Mouse (Mus musculus) gonadal fat pad, adult 2 months (tissue): ENCODE results near the gene Neurod4. TPM values are rescaled to one million over a fixed set of nuclear protein-coding genes. Genes with fewer than 3 reads are reported as not detected.

ENCODE experiments used
- DNase-seq: peaks from one replicate; pipeline ENCODE4 v3.0.0-alpha.2; 2012; ENCODE audit warnings: low read depth
- polyA plus RNA-seq: library from polyadenylated mRNA; depleted of rRNA; stranded (reverse); fragments of >200 nt; gene quantifications from 2 replicates; pipeline ENCODE4 v1.2.3, GENCODE M21; 2012; rRNA removed

Neurod4 gene
- polyA plus RNA-seq, 1 experiment, result not detected

- no peak for DNase-seq
Measured at GRCm38 (mm10) chr10:130238318-130239209, 41.5 kb downstream of the Neurod4 start.

- no peak for DNase-seq
Measured at GRCm38 (mm10) chr10:130234576-130234975, 45.5 kb downstream of the Neurod4 start.

- no peak for DNase-seq
Measured at GRCm38 (mm10) chr10:130232117-130232516, 47.9 kb downstream of the Neurod4 start.

GRCm38 (mm10) chr10:130229584-130229983 lies 50.5 kb downstream of the Neurod4 start:
- DNase-seq, result no peak

- DNase-seq, result no peak
Measured at GRCm38 (mm10) chr10:130228246-130228645, 51.8 kb downstream of the Neurod4 start.

GRCm38 (mm10) chr10:130225034-130225433 lies 55.0 kb downstream of the Neurod4 start:
- DNase-seq, result no peak

Other genes with a start within 250 kb of the Neurod4 start
- not detected in 2 replicates for gene Olfr821, start 249.9 kb downstream of the Neurod4 start, polyA plus RNA-seq
- gene Olfr822, start 209.0 kb downstream of the Neurod4 start, polyA plus RNA-seq, result not detected in 2 replicates
- not detected in 2 replicates for gene Olfr823, start 164.9 kb downstream of the Neurod4 start, polyA plus RNA-seq
- gene Olfr824, start 150.2 kb downstream of the Neurod4 start, polyA plus RNA-seq, result not detected in 2 replicates
- not detected in 2 replicates for gene Olfr825, start 113.5 kb downstream of the Neurod4 start, polyA plus RNA-seq
- gene Olfr826, start 96.1 kb downstream of the Neurod4 start, polyA plus RNA-seq, result not detected in 2 replicates
- not detected in 2 replicates for gene Olfr827, start 65.8 kb downstream of the Neurod4 start, polyA plus RNA-seq
- gene Tespa1, start 42.6 kb upstream of the Neurod4 start, polyA plus RNA-seq, result 0.26 and 0.61 TPM in 2 replicates
- not detected in 2 replicates for gene Vmn2r84, start 114.1 kb upstream of the Neurod4 start, polyA plus RNA-seq
- not detected in 2 replicates for gene Vmn2r85, start 149.5 kb upstream of the Neurod4 start, polyA plus RNA-seq
- not detected in 2 replicates for gene Vmn2r86, start 175.8 kb upstream of the Neurod4 start, polyA plus RNA-seq
- gene Vmn2r87, start 217.2 kb upstream of the Neurod4 start, polyA plus RNA-seq, result not detected in 2 replicates